Comparison of ENCODE assay signal across 16 mouse cellular contexts in the genomic region with DNA sequence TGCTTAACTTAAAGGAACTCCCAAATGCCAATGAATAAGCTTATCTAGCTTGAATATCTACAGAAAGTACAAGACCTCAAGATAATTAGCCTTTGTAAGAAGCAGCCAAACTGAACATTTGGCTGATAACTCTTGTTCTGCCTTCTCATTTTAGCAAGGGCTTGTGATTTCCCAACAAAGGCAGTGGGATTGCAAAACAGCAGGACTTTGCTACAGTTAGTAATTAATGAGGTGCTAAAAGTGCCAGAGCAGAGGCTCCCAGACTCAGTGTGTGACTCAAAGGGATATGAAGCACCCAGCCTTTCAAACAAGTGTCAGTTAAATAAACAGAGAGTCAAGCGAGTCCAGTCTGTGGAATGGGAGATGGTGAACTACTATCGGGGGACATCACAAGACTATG. TPM values are rescaled to one million over a fixed set of nuclear protein-coding genes. Genes with fewer than 3 reads are reported as not detected.
A peak's percentile ranks its signal among the peaks of the same experiment; 100 is the strongest.
DNase-seq lines count a peak whose midpoint lies in the region; ATAC-seq lines count a peak whose summit lies in the region.
"Had no signal": no experiment of that assay in that cellular context is flagged by ENCODE, and none has a peak within 500 bp of the region (broad histone marks: within the 10 kb centered on the region; RNA-seq: fewer than 3 reads in every experiment).

No protein-coding gene starts in this region.

- no peak overlapping the region for H3K4me3 ChIP-seq in kidney, embryonic 15.5 days (replicated peaks)
- H3K4me3 ChIP-seq in hindbrain, embryonic 12.5 days, result no peak overlapping the region

- H3K27me3 ChIP-seq in kidney, embryonic 15.5 days, result no peaks in the 10 kb centered on the region
- no peaks in the 10 kb centered on the region for H3K27me3 ChIP-seq in hindbrain, embryonic 12.5 days
- H3K27me3 ChIP-seq: CH12.LX, Patski had no signal

- 13% methylated on average over 2 of the region's 2 CpGs for WGBS in kidney, embryonic 15.5 days
- WGBS in hindbrain, embryonic 12.5 days, result 65% methylated on average over 2 of the region's 2 CpGs

- DNase-seq in kidney, postnatal 25 days, result no peak
- peak; percentile 34 for DNase-seq in adrenal gland, postnatal 10 days
- peak; percentile 60 for DNase-seq in gonadal fat pad, adult 2 months (ENCODE audit: low read depth)
- DNase-seq in lung, postnatal 25 days (ENCODE audit: low spot score), result peak; percentile 60
- DNase-seq in cerebellum, adult 9-10 months, result no peak
- DNase-seq: cerebellum, adult 11-12 months; kidney, postnatal 36 days; spleen, adult 18-20 months; thymus, postnatal 4 days had no signal

- no peaks in the 10 kb centered on the region for H3K9me3 ChIP-seq in kidney, embryonic 15.5 days (replicated peaks)
- H3K9me3 ChIP-seq in hindbrain, embryonic 12.5 days (replicated peaks), result no peaks in the 10 kb centered on the region

- 0 out of 2 replicates have a peak, but pooled peaks cover 4% of the 10 kb centered on the region for H3K4me1 ChIP-seq in kidney, embryonic 15.5 days
- H3K4me1 ChIP-seq in hindbrain, embryonic 12.5 days, result no peaks in the 10 kb centered on the region

- H3K4me2 ChIP-seq in kidney, embryonic 15.5 days, result no peak overlapping the region
- H3K4me2 ChIP-seq in hindbrain, embryonic 12.5 days (replicated peaks), result no peak overlapping the region
- H3K4me2 ChIP-seq: hindbrain, embryonic 14.5 days; liver, embryonic 11.5 days had no signal

- H3K36me3 ChIP-seq in kidney, embryonic 15.5 days, result no peaks in the 10 kb centered on the region
- H3K36me3 ChIP-seq in hindbrain, embryonic 12.5 days, result no peaks in the 10 kb centered on the region

- ATAC-seq in kidney, embryonic 15.5 days (replicated peaks; ENCODE audit: low FRiP score), result peak; percentile 66
- ATAC-seq in hindbrain, embryonic 12.5 days (ENCODE audit: low FRiP score), result no peak
- ATAC-seq: Patski had no signal

- H3K27ac ChIP-seq in kidney, embryonic 15.5 days, result no peak overlapping the region
- H3K27ac ChIP-seq in hindbrain, embryonic 12.5 days, result no peak overlapping the region
- H3K27ac ChIP-seq: hindbrain, embryonic 14.5 days had no signal

- H3K9ac ChIP-seq in kidney, embryonic 15.5 days, result no peak overlapping the region
- no peak overlapping the region for H3K9ac ChIP-seq in hindbrain, embryonic 12.5 days
- H3K9ac ChIP-seq: hindbrain, embryonic 14.5 days had no signal

RNA-seq across cellular contexts. Expression of a gene that starts 18.7 kb away (rescaled TPM):
- polyA plus RNA-seq in kidney, embryonic 15.5 days (2015; fragmentation: Nextera tagmentation; extraction: Ambion mirVana), result 8.9 and 9.1 TPM in 2 replicates
- 10 to 100 TPM in 1 of 2 experiments, 1 to 10 TPM in 1; 9.2 to 11.2 TPM for total RNA-seq in adrenal gland, postnatal 10 days (2021)
- 2.9 and 3.0 TPM in 2 replicates for polyA plus RNA-seq in gonadal fat pad, adult 2 months (2012; rRNA removed)
- polyA plus RNA-seq in hindbrain, embryonic 12.5 days (2016; fragmentation: Nextera tagmentation; extraction: Ambion mirVana), result 7.1 and 8.6 TPM in 2 replicates
- total RNA-seq: CH12.LX; neutrophil, adult 5-6 weeks had no signal

Comparison
In these comparisons a context has a peak if more than half of its experiments do, and no peak if none do; other contexts are left out.
1. DNase-seq: peak in adrenal gland, postnatal 10 days (single experiment), gonadal fat pad, adult 2 months (single experiment) and lung, postnatal 25 days (single experiment); none in kidney, postnatal 25 days (0 of 2) and cerebellum, adult 9-10 months (single experiment).